Mouse (Mus musculus) MEL (cell line): Measurements from ENCODE around the gene Cdk12. TPM values are rescaled to one million over a fixed set of nuclear protein-coding genes. Genes with fewer than 3 reads are reported as not detected.

Experiments used
- DNase-seq: peaks from one replicate; pipeline ENCODE4 v3.0.0; 2011; ENCODE audit warnings: low read depth, low spot score
- H3K27ac ChIP-seq: 2 replicates; pipeline ENCODE4 v1.5.1; 2012; ENCODE audit warnings: low read depth, mild to moderate bottlenecking, control low read depth, low read length, moderate library complexity; ENCODE audit not compliant: control insufficient read depth
- H3K27me3 ChIP-seq, 2 experiments: fragments of 150-350 bp in 1 of 2; sonication (generic) in 1 of 2; 2 replicates each; pipeline ENCODE4 v1.6.1; 2012; ENCODE audit warnings: low read length in 2 of 2, mild to moderate bottlenecking in 2 of 2, improper control_type of control experiment in 1 of 2, moderate library complexity in 1 of 2; ENCODE audit not compliant: insufficient read depth in 2 of 2, control insufficient read depth in 1 of 2
- H3K36me3 ChIP-seq, 2 experiments: 2 replicates each; pipeline ENCODE4 v1.6.1; 2012 to 2014; ENCODE audit warnings: low read length in 2 of 2, improper control_type of control experiment in 1 of 2, inconsistent platforms in 1 of 2, mild to moderate bottlenecking in 1 of 2; ENCODE audit not compliant: insufficient read depth in 2 of 2, control insufficient read depth in 1 of 2
- H3K4me1 ChIP-seq, 2 experiments: fragments of 150-350 bp in 1 of 2; sonication (generic) in 1 of 2; 2 replicates each; pipeline ENCODE4 v1.6.1; 2012; ENCODE audit warnings: low read length in 2 of 2, improper control_type of control experiment in 1 of 2, mild to moderate bottlenecking in 1 of 2; ENCODE audit not compliant: insufficient read depth in 2 of 2, control insufficient read depth in 1 of 2
- H3K4me3 ChIP-seq, 2 experiments: fragments of 150-350 bp in 1 of 2; sonication (generic) in 1 of 2; 2 replicates each; pipeline ENCODE4 v1.5.1; 2012; ENCODE audit warnings: low read depth in 2 of 2, low read length in 2 of 2, mild to moderate bottlenecking in 2 of 2, moderate library complexity in 2 of 2, control low read depth in 1 of 2, improper control_type of control experiment in 1 of 2; ENCODE audit not compliant: control insufficient read depth in 1 of 2, insufficient read depth in 1 of 2
- H3K79me2 ChIP-seq: 2 replicates; pipeline ENCODE4 v1.6.1; 2012; ENCODE audit warnings: mild to moderate bottlenecking, low read length, moderate library complexity; ENCODE audit not compliant: control insufficient read depth, poor library complexity, insufficient read depth
- H3K9ac ChIP-seq: 2 replicates; pipeline ENCODE4 v1.6.1; 2012; ENCODE audit warnings: low read depth, mild to moderate bottlenecking, control low read depth, low read length, moderate library complexity; ENCODE audit not compliant: control insufficient read depth, poor library complexity, severe bottlenecking
- H3K9me3 ChIP-seq: fragments of 150-350 bp; sonication (generic); replicated peaks from 2 replicates; pipeline ENCODE4 v1.6.1; 2012; ENCODE audit warnings: mild to moderate bottlenecking, low read length, improper control_type of control experiment, moderate library complexity; ENCODE audit not compliant: insufficient read depth
- CHD1 ChIP-seq: IDR thresholded peaks from 2 replicates; pipeline ENCODE4 v1.6.1; 2012; ENCODE audit warnings: low read depth, mild to moderate bottlenecking, inconsistent platforms, low read length, improper control_type of control experiment
- GABPA ChIP-seq: IDR thresholded peaks from 2 replicates; pipeline ENCODE4 v1.6.1; 2012; ENCODE audit warnings: low read depth, mild to moderate bottlenecking, inconsistent platforms, low read length, improper control_type of control experiment, moderate library complexity
- GATA1 ChIP-seq: IDR thresholded peaks from 2 replicates; pipeline ENCODE4 v1.6.1; 2011; ENCODE audit warnings: low read depth, low read length, improper control_type of control experiment
- HCFC1 ChIP-seq: IDR thresholded peaks from 2 replicates; pipeline ENCODE4 v1.6.1; 2012; ENCODE audit warnings: low read depth, mild to moderate bottlenecking, inconsistent platforms, low read length, improper control_type of control experiment, moderate library complexity
- MAX ChIP-seq: IDR thresholded peaks from 2 replicates; pipeline ENCODE4 v1.6.1; 2011; ENCODE audit warnings: low read length, improper control_type of control experiment
- MAZ ChIP-seq: IDR thresholded peaks from 2 replicates; pipeline ENCODE4 v1.6.1; 2012; ENCODE audit warnings: low read depth, mild to moderate bottlenecking, inconsistent platforms, low read length, improper control_type of control experiment
- MEF2A ChIP-seq: IDR thresholded peaks from 2 replicates; pipeline ENCODE4 v1.6.1; 2014; ENCODE audit warnings: low read depth, mild to moderate bottlenecking, inconsistent platforms, low read length, improper control_type of control experiment; ENCODE audit not compliant: poor library complexity, insufficient replicate concordance, severe bottlenecking; ENCODE audit errors: extremely low read depth
- MXI1 ChIP-seq: IDR thresholded peaks from 2 replicates; pipeline ENCODE4 v1.6.1; 2011; ENCODE audit warnings: mild to moderate bottlenecking, low read depth, low read length, improper control_type of control experiment
- NRF1 ChIP-seq: IDR thresholded peaks from 2 replicates; pipeline ENCODE4 v1.6.1; 2014; ENCODE audit warnings: low read depth, mild to moderate bottlenecking, inconsistent platforms, low read length, improper control_type of control experiment, moderate library complexity; ENCODE audit not compliant: poor library complexity, insufficient read depth, severe bottlenecking
- RAD21 ChIP-seq: IDR thresholded peaks from 2 replicates; pipeline ENCODE4 v1.6.1; 2011; ENCODE audit warnings: mild to moderate bottlenecking, low read depth, low read length, improper control_type of control experiment
- RCOR1 ChIP-seq: IDR thresholded peaks from 2 replicates; pipeline ENCODE4 v1.6.1; 2012; ENCODE audit warnings: low read depth, mild to moderate bottlenecking, inconsistent platforms, low read length, improper control_type of control experiment
- TCF12 ChIP-seq: IDR thresholded peaks from 2 replicates; pipeline ENCODE4 v1.6.1; 2014; ENCODE audit warnings: low read depth, mild to moderate bottlenecking, inconsistent platforms, low read length, improper control_type of control experiment, moderate library complexity
- USF1 ChIP-seq: IDR thresholded peaks from 2 replicates; pipeline ENCODE4 v1.6.1; 2014; ENCODE audit warnings: low read depth, mild to moderate bottlenecking, inconsistent platforms, low read length, improper control_type of control experiment, moderate library complexity
- ZKSCAN1 ChIP-seq: IDR thresholded peaks from 2 replicates; pipeline ENCODE4 v1.6.1; 2012; ENCODE audit warnings: low read depth, mild to moderate bottlenecking, inconsistent platforms, low read length, improper control_type of control experiment, moderate library complexity
- ZNF384 ChIP-seq: IDR thresholded peaks from 2 replicates; pipeline ENCODE4 v1.6.1; 2012; ENCODE audit warnings: low read depth, mild to moderate bottlenecking, inconsistent platforms, low read length, improper control_type of control experiment
- polyA plus RNA-seq, 2 experiments: library from polyadenylated mRNA; stranded (reverse) in 1 of 2; unstranded in 1 of 2; fragments of >175 nt in 1 of 2; fragments of >200 nt in 1 of 2; gene quantifications; 2 replicates each; pipeline versions ENCODE4 v1.2.1 to v1.2.4; 2012; ENCODE audit warnings: low replicate concordance in 2 of 2, low read depth in 1 of 2; ENCODE audit not compliant: insufficient read length in 2 of 2, insufficient read depth in 1 of 2, missing spikeins in 1 of 2
- total RNA-seq: library from RNA; depleted of rRNA; stranded (reverse); fragments of 300-350 nt; gene quantifications from 2 replicates; pipeline ENCODE4 v1.2.3, GENCODE M21; 2012

Gene Cdk12
- total and polyA plus RNA-seq, 3 experiments: 34.3 to 45.5 (median 34.6) TPM

DNA sequence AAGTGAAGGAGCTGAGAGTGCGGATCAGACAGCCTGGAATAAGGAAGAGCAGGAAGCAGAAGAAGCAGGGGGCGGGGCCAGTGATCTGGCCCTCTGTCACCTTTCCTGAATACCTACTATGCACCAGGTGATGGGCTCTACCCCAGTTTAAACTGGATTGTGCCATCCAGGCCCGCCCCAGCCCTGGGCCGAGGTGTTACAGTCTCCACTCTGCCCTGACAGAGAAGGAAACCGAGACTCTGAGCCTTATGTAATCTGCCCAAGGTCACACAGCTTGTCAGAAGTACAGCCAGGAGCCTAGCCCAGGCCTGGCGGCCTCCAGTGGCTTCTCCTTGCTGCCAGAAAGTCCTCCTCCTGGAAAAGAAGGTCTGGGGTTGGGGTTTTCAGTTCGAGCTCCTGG is 94.9 kb downstream of the Cdk12 start:
- peaks cover 2% of the 10 kb centered on the region in 2 experiments; a peak in 3 of 4 replicates for H3K27me3 ChIP-seq
- no peak overlapping the region for H3K9ac ChIP-seq

DNA sequence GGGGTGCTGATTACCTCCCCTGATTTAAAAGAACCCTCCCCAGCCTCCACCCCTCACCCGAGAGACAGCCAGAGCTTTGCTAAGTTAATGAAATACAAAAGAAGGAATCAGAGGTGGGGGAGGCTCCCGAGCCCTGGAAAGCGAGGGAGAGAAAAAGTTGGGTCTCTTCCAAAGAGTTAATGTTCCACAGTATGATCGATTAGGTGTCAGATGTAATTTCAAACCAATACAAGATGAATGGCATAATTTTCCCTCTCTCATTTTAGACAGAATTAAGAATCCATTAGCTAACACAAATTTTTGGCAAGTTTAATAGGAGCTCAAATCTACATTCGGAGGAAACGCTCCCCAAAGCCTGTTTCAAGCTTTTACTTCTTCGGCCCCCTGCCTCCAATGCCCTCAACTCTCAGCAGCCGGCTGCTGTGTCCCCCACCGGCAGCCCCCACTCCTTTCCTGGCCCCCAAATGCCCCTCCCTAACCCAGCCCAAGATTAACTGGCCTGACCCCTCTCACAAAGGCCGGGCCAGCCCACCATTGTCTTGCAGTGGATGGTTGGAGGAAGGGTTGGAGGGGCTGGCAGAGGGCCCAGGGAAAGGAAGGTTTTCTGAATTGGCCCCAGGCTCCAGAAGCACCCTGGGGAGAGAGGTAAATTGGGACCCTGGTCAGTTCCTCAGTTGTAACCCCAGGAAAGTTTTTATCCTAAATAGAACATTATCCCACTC is 95.8 kb downstream of the Cdk12 start:
- TF ChIP-seq ZNF384 (no peak), MXI1 (no peak), MAX (no peak), MAZ (no peak), HCFC1 (no peak), GATA1 (no peak), RAD21 (no peak), MEF2A (no peak)
- no peak for DNase-seq
- Histone ChIP-seq H3K4me3 (no peak overlapping the region), H3K9ac (no peak overlapping the region), H3K4me1 (peaks cover 0 to 11% of the 10 kb centered on the region in 2 experiments; a peak in 3 of 4 replicates), H3K79me2 (no peaks in the 10 kb centered on the region; the same call in 1 of the 2 replicates), H3K27ac (no peak overlapping the region), H3K36me3 (peaks cover 0 to 9% of the 10 kb centered on the region in 2 experiments; a peak in 2 of 4 replicates), H3K27me3 (peaks cover 4 to 5% of the 10 kb centered on the region in 2 experiments; a peak in 3 of 4 replicates), H3K9me3 (no peaks in the 10 kb centered on the region)

More for the DNA sequence above, 94.9 kb downstream of the Cdk12 start:
- H3K4me3 ChIP-seq: no peak overlapping the region
- no peak for DNase-seq
- no peaks in the 10 kb centered on the region; the same call in 1 of the 2 replicates for H3K79me2 ChIP-seq
- H3K27ac ChIP-seq: no peak overlapping the region
- peaks cover 0 to 11% of the 10 kb centered on the region in 2 experiments; a peak in 3 of 4 replicates for H3K4me1 ChIP-seq
- no peaks in the 10 kb centered on the region for H3K9me3 ChIP-seq
- TF ChIP-seq ZKSCAN1: no peak
- TF ChIP-seq NRF1: no peak
- no peak for TF ChIP-seq CHD1
- TF ChIP-seq HCFC1: no peak
- no peak for TF ChIP-seq RCOR1
- no peak for TF ChIP-seq USF1
- TF ChIP-seq GABPA: no peak
- TF ChIP-seq GATA1: no peak
- no peak for TF ChIP-seq TCF12
- no peak for TF ChIP-seq MAZ
- TF ChIP-seq, all 39 proteins: peak for 0
- H3K36me3 ChIP-seq: peaks cover 0 to 9% of the 10 kb centered on the region in 2 experiments; a peak in 2 of 4 replicates
